Mouse (Mus musculus) cerebellum, postnatal 10 days (tissue): ENCODE results near the gene Cdc34.
A peak's percentile ranks its signal among the peaks of the same experiment; 100 is the strongest.

Experiments used
- DNase-seq, 2 experiments: peaks; one replicate each; pipeline ENCODE4 v3.0.0; 2021; ENCODE audit warnings: mixed read lengths in 2 of 2

Gene Cdc34

DNA sequence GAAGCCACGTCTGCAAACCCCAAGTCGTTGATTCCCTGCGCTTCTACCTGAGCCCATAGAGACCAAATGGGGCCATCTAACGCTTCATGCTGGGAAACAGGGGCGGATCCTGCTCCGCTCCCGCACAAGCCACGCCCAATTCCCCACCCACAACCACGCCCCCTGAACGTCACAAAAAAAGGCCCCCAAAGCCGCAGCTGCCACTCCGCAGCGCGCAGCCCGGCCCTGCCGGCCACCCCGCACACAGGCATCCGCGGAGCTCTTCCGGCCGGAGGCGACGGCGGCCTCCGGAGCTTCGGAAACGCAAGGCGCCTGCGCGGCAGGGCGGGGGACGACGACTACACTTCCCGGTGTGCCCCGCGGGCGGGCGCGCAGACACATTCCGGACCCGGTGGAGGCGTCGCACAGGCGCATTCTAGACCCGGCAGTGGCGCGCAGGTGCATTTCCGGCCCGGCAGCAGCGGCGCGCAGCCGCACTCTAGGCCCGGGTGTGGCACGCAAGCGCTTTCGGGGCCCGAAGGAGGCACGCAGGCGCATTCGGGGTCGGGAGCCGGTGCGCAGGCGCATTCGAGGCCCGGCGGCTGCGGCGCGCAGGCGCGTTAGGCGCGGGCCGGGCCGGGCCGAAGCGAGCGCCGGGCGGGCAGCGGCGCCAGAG, at the start of gene Cdc34:
Gene Cdc34, plus strand, starts transcription at position 605 of the 655 bp plus-strand sequence.
- DNase-seq = peak; percentile 99 to 100

DNA sequence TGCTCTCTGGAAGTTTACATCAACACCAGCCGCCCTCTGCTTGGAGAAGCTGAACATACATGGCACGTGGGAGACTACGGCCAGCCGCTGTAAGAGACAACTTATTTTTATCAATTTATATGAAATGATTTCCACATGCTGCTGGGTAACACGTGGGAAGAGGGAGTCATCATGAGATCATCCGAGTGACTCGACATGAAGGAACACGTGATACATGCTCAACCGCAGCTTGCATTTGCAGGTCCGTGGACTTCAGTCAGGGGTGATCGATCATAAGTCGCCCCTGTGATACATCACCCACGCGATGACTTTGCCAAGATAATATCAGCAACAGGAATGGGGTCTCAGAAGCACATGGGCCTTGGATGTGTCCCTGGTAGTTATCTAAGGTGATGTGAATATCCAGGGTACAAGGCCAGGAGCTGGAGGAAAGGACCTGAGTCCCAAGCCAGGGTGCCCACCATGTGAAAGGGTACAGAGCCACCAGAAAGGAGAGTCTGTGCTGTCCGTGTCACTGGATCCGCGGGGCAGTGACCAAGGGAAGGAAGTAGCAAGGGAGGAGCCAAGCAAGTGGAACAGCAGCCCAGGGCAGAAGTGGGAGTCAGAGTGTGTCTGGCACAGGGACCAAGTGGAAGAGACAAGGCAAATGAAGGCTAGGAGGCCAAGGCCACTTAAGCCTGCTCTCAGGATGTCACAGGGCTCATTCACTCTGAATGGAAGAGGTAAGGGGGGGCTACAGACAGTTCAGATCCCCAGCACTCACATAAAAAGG, 48.8 kb upstream of the Cdc34 start:
- DNase-seq = no peak

DNA sequence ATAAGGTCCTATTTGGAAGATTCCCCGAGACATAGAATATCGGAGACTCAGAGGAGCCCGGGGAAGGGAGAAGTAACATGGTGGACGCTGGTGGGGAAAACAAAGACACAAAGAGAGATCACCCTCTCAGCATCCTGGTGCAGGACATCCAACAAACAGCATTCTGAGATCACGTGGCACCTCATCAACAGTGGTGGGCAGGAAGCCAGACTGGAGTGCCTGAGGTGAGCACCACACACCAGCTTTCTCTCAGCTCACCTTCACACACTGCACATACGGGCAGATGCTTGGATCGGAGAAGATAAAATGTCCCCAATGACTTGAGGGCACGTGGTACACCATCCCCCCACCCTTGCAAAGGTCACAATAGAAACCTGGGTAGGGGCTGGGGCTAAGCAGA, 45.7 kb upstream of the Cdc34 start:
- peak; percentile 63 to 64 for DNase-seq

DNA sequence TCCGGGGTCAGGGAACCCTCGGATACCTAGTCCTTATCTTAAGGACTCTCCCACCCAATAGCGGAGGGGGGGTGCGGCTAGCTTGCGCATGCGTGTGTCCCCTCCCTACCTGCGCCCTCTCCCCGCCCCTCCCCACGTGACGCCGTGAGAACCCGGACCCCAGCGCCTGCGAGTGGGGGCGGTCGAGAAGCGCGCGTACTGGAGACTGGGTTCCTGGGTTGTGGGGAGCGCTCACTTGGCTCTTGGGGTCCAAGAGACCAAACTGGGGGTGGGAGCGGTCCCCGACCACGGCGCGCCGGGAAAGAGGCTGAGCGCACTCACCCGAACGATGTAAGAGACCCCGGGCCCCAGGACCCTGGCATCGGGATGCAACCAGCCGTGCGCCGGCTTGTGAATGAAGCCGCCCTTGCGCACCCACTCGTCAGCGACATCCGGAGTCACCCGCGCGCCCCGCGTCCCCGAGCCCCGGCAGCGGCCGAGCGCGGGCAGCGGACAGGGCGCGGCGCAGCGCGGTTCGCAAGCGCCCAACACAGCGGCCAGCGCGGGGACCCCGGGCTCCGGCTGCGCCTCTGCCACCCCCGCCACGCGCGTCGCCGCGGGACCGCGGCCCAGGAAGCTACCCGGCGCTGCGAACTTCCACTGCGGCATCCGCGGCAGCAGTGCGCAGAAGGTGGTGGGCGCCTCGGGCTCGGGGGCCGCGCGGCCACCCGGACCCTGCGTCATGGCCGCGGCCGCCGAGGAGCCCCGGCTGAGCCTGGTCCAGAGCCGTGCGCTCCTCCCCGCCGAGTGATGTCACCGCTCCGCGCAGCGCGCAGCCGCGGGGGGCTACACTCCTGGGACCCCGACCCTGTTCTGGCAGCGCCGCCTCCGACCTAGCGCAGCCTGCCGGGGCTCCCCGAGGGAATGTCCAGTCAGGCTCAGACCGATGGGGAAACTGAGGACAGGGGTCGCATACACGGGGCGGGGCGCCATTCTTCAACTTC, 44.6 kb upstream of the Cdc34 start, which contains the start of gene Shc2:
Gene Shc2, minus strand, starts transcription at position 791 of the 983 bp plus-strand sequence.
- peak; percentile 96 to 98 for DNase-seq

DNA sequence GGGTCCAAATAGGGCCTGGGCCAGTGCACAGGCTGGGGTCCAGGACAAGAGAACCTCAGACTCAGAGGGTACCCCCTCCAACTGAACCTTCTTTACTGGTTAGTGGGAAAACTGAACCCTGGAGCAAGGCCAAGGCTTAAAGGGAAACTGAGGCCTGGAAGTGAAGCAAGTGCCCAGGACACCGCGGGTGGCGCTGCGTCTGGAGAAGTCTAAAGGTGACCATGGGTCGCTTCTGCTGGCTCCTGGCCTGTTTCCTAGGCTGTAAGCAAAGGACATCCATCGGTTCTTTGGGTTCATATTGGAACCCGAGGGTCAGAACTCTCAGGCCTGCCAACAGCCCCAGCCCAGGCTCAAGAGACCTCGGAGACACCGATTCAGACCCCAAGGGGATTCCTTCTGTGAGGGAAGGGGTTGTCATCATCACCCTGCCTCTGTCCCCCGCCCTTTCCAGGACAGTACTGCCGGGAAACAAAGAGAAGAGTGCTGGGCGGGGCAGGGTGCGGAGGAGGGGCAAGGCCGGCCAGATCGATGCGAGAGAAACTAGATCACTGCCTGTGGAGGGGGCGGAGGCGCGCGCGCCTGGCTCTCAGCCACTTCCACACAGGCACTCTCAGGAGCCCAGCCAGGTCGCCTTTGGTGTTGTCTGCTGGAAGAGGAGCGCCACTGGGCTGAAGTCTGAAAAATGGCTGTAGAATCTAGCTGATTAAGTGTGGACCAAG, 43.4 kb upstream of the Cdc34 start:
- DNase-seq = peak; percentile 84 to 92

DNA sequence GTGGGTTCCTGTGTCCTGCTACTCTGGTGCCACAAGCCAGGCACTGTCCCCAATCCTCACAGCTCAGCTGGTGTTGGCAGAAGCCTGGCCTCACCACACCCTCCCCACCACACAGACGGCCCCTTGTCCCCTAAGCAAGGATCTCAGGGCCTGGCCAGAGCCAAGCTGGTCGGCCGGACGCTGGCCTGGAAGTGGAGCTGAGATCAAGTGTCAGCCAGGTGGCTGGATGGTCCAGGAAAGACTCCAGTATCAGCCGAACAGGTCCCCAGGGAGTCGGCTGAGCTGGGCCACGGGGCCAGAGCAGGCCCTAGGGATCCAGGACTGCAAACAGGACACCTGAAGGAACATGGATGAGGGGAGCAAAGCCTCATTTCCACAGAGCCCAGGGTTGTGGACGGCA, 36.3 kb upstream of the Cdc34 start, which contains the start of gene Odf3l2:
Gene Odf3l2, minus strand, starts transcription at position 28 of the 400 bp plus-strand sequence.
- DNase-seq = peak in 1 of 2 experiments; percentile 18

DNA sequence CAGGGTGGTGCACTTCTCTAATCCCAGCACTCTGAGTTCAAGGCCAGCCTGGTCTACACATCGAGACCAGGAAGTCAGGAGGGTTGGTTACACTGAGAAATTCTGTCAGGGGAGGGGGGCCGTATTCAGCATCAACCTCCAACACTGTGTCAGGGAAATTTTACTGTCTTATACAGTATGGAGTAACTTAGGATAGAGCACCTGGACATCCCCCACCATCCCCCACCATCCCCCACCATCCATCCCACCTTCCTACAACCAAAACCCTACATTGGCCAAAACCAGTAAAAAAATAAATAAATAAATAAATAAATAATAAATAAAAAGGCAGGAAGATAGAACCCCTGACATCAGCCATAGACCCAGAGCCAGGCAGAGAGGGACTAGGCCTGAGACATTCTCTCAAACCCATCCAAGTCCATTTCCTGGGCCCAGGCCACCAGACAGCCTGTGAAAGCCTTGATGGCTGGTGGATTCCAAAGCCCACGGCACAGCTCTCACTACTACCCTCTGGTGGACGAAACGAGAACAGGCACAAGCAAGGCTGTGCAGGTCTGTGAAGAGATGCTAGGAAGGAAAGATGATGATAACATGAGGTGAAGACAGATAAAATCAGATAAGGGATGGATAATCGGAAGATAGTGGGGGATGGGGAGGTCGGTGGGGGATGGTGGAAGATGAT, 32.8 kb upstream of the Cdc34 start:
- DNase-seq = peak; percentile 94 to 97

DNA sequence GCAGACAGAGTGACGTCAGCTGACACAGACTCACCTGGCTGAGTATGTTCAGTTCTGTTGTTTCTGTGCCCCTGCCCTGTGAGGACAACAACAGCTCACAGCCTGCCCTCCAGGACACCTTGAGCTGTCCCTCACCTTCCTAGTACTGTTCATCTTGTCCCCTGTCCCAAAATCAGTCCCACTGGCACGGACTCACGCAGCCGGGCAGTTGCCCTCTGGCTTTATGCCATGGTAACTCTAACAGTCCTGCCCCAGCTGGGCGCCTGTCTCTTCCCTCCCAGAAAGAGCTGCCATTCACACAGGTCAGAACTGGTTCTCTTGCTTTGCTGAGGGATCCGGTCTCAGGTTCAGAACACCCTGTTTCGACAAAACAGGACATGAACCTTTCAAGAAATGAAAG, 29.2 kb upstream of the Cdc34 start:
- no peak for DNase-seq

DNA sequence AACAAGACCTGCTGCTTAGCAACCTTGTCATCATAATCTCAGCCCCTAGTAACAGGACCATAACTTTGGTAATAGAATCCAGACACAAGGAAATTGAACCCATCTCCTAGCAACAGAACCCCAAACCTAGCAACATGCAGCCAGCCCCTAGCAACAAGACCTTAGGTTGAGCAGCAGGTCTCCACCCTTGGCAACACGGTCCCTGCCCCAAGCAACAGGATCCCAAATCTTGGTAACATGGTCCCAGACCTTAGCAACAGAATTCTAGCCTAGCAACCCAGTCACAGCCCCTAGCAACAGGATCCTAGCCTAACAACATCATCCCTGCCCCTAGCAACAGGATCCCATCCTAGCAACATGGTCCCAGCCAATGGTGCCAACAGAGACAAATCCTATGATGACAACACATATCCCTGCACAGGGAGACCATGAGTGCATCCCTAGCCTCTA, 27.0 kb upstream of the Cdc34 start:
- peak in 1 of 2 experiments; percentile 33 for DNase-seq

DNA sequence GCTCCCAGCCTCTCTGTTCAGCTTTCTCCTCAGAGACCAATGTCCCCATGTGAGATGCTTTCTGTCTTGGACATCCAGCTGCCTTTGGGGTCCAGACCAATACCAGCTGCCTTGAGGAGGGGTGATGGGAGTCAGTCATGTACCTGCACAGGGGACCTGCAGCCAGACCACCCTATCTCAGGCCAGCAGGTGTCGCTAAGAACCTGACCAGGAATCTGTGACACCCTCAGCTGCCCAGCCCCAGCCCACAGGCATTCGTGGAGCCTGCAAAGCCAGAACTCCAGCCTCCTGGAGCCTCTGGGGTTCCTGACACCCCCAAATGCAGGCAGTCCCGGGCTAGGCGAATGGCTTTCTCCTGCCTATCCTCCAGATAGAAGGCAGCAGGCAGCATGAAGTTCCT, 23.2 kb upstream of the Cdc34 start:
- DNase-seq = peak in 1 of 2 experiments; percentile 35

DNA sequence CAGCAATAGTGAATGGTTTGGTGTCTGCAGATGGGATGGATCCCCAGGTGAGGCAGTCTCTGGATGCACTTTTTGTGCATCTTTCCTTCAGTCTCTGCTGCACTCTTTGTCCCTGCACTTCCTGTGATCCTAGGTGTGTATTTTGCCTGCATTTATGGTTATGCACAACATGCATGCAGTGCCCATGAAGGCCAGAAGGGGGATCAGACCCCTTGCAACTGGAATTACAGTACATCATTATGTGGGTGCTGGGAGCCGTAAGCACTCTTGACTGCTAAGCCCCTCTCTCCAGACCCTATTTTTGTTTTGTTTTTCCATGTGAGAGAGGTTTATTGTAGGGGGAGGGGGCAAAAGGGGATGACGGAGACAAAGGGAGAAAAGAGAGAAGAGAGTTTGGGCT, 21.7 kb upstream of the Cdc34 start:
- DNase-seq = peak in 1 of 2 experiments; percentile 58

DNA sequence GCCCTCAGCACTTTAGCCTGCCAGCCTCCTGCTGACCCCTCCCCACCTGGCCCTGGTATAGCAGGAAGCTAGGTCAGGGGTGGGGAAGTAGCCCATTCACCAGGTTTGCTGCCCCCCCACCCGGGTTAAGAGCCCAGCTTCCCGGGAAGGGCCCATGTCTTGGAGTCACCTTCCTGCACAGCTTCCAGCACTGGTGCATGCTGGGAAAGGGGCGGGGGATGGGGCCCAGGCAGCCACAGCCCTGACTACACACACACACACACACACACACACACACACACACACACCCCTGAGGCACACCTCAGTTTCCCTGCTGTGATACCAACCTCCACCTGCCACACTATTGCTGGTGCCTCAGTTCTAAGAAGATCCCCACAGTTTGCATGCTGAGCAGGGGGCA, 20.1 kb upstream of the Cdc34 start:
- DNase-seq = peak in 1 of 2 experiments; percentile 22

DNA sequence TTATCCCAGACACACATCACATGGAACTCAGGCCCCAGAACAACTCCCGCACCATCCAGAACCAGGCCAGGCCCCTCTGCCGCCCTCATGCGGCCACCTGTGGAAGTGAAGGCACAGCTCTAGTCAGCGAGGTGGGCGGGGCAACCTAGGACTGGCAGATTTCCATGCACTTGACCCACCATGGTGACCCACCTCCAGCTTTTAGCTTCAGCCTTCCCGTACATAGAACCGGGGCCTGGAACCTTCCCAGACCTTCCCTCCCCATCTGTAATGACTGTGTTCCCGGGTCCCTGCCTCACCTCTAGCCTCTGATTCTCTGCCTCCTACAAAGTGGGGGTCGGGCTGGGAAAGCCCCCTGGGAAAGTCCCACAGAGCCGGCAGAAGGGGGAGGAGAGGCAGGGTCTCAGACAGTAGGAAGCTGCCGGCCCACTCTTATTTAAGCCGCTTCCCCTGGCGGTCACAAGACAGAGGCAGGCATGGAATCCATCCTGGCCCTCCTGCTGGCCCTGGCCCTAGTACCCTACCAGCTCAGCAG, 17.8 kb upstream of the Cdc34 start, which contains the start of gene Madcam1:
Gene Madcam1, plus strand, starts transcription at position 429 of the 535 bp plus-strand sequence.
- DNase-seq = peak; percentile 91 to 94

DNA sequence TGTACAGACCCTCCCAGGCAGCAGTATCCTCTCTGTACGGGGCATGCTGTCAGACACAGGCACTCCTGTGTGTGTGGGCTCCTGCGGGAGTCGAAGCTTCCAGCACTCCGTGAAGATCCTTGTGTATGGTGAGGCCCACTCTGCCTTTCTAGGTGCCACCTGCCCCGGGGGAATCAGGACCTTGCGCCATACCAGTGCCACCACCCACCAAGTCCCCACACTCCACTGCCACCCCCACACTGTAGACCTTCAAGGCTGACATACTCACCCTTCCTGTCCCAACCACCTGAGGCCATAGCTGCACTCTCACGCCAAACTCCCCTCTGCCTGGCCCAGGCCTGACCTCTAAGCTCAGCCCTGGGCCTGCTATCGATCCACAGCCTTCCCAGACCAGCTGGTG, 16.9 kb upstream of the Cdc34 start:
- no peak for DNase-seq

DNA sequence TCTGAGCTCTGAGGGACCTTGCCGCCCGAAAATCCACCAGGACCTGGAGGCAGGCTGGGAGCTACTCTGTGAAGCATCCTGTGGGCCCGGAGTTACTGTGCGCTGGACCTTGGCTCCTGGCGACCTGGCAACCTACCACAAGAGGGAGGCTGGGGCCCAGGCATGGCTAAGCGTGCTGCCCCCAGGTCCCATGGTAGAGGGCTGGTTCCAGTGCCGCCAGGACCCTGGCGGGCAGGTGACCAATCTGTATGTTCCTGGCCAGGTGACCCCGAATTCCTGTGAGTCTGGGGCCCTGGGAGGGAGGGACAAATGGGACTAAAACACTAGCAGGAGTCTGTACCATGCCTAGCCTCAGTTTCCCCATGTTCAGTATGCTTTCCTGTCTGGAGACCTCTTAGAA, 15.5 kb upstream of the Cdc34 start:
- DNase-seq = no peak

DNA sequence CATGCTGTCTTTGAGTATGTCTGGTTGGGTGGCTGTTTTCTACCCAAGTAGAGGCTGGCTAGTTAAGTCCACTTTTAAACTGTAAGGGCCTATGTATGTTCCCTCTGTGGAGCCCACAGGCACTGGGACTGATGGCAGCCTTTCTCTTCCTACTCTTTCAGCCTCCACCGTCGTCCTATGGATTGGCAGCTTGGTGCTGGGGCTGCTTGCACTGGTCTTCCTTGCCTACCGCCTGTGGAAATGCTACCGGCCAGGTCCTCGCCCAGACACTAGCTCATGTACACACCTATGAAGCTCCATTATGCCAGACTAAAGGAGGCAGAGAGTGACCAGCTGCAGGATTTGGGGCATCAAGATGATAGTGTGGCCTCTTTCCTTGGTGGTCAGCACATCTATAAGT, 13.9 kb upstream of the Cdc34 start:
- no peak for DNase-seq

DNA sequence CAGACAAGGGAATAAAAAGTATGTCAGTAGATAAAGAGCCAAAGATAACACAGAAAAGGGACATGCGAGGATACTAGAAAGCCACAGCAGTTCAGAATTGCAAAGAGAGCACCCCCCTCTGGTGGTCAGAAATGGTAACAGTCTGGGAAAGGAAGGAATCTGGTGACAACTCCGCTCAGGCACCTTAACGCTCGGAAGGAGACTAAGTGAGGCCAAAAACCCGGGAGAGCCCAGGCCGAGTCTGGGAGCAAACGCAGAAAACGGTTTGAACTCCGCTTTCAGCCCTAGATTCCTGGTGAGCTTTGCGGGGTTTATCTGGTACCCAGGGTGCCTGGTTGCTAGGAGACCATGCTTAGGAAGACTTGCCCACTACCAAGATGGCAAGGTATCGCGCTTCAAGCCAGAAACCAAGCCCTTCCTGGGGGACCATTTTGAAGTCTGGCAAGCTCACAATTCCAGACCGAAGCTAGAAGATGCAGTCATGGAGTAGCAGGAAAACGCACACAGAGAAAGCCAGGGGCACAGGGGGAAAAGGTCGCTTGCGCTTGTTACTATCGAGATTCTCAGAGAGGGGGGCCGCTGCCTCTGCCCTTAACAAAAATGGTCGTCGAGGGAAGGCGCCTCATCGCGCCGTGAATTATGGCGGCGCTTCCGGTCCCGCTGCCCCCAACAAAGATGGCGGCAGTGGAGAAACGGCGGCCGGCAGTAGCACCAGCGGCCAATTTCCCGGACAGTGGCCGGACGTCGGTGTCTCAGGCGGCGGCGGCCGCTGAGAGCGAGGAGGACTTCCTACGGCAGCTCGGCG, 13.0 kb upstream of the Cdc34 start, which contains the start of gene Tpgs1:
Gene Tpgs1, plus strand, starts transcription at position 599 of the 805 bp plus-strand sequence.
- DNase-seq = peak; percentile 95 to 98

DNA sequence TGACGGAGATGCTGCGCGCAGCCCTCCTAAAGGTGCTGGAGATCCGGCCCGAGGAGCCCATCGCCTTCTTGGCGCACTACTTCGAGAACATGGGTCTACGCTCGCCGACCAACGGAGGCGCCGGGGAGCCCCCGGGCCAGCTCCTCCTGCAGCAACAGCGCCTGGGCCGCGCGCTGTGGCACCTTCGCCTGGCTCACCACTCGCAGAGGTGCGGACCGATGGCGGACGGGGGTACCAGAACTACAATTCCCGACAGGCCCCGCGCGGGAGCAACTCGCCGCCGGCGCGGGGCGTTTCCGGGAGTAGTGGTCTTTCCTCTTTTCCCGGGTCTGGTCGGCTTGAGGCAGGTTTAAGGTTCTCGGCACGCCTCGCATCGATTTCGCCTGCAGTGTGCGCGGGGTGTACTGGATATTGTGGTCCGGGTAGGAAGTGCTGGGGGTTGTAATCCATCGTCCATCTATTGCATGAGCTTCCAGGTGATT, 12.4 kb upstream of the Cdc34 start:
- peak; percentile 93 for DNase-seq

DNA sequence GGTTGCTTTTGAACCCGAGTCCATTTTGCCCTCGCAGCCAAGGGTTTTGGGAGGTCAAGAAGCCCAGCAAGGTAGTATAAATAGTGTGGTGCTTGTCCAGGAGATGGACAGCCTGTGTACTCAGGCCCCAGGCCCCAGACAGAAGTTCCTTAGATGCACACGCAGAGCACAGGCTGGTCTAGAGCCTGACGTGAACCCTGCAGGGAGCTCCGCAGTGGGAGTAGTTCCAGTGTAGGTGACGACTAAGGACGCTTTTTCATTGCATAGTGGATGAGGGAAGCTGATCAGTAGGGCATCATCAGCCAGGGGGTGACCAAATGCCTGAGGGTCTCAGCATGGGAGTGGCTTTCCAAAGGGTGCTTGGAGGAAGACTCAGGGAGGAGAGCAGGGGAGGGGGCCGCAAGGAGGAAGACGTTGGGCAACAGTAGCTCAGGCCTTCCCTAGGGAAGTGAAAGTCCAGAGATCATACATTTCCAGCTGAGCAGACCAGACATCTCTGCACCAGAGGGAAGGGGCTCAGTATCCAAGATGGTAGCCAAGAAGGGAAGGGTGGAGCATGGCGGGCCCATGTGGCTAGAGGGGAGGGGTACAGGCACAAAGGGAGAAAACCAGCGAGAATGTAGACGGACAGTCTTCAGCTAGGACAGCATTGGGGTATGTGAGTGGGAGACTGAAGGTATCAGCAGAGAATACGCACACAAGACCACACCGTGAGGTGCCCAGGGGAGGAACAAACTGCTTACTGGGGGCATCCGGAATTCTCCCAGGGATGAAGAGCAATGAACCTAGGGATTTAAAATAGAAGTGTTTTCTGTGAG, 11.7 kb upstream of the Cdc34 start:
- DNase-seq = peak in 1 of 2 experiments; percentile 48
